Mouse (Mus musculus): ENCODE results near the gene Bri3.

DNA sequence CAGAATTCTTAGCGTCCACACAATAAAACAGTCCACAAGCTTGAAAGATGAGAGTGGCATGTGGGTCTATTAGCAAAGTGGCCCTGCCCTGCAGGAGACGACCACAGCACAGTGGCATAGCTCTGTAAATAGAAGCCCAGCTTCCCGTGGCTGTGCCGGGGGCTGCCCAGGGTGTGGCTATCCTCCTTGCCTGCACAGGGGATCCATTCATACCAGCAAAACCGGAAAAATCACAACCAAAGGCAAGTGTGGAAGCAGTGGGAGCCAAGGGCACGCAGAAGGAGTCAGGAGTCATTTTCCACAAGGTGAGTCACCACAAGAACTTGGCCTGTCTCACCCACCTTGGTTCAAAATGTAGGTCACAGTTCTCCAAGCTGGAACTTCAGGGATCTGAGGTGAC is 74.0 kb downstream of the Bri3 start:
- TF ChIP-seq CTCF (IDR thresholded peaks at IDR 0.05; ENCODE audit: control insufficient read depth, insufficient read depth, low read length): no peak
- no peak for TF ChIP-seq POLR2A (IDR thresholded peaks at IDR 0.05; ENCODE audit: borderline replicate concordance, control insufficient read depth, low read depth, low read length)
